Mouse (Mus musculus) lung, embryonic 16.5 days (tissue): ENCODE measurements around the gene Dlst. TPM values are rescaled to one million over a fixed set of nuclear protein-coding genes. Genes with fewer than 3 reads are reported as not detected.
A peak's percentile ranks its signal among the peaks of the same experiment; 100 is the strongest.

Source experiments
- ATAC-seq: fragments of 200-750 bp; cut with Nextera tagmentation; 2 replicates; pipeline ENCODE4 v1.8.0; 2017; ENCODE audit warnings: low read depth, mild to moderate bottlenecking, moderate library complexity
- H3K27ac ChIP-seq: fragments of 300-500 bp; sonication (generic); 2 replicates; pipeline ENCODE4 v1.5.1; 2014; ENCODE audit warnings: mild to moderate bottlenecking, control low read depth, low read length
- H3K27me3 ChIP-seq: fragments of 300-500 bp; sonication (generic); 2 replicates; pipeline ENCODE4 v1.6.1; 2014; ENCODE audit warnings: low read depth, low read length, mixed read lengths; ENCODE audit not compliant: control insufficient read depth, insufficient read depth
- H3K36me3 ChIP-seq: fragments of 300-500 bp; sonication (generic); 2 replicates; pipeline ENCODE4 v1.6.1; 2014; ENCODE audit warnings: low read length; ENCODE audit not compliant: control insufficient read depth, insufficient read depth
- H3K4me1 ChIP-seq: fragments of 300-500 bp; sonication (generic); replicated peaks from 2 replicates; pipeline ENCODE4 v1.6.1; 2014; ENCODE audit warnings: low read length, mixed read lengths; ENCODE audit not compliant: control insufficient read depth, insufficient read depth
- H3K4me2 ChIP-seq: fragments of 300-500 bp; sonication (generic); 2 replicates; pipeline ENCODE4 v1.6.1; 2014; ENCODE audit warnings: low read depth, low read length, control low read depth
- H3K4me3 ChIP-seq: fragments of 300-500 bp; sonication (generic); 2 replicates; pipeline ENCODE4 v1.5.1; 2014; ENCODE audit warnings: mild to moderate bottlenecking, low read length, control low read depth
- H3K9ac ChIP-seq: fragments of 300-500 bp; sonication (generic); 2 replicates; pipeline ENCODE4 v1.6.1; 2014; ENCODE audit warnings: low read length, control low read depth
- H3K9me3 ChIP-seq: fragments of 300-500 bp; sonication (generic); 2 replicates; pipeline ENCODE4 v1.6.1; 2016; ENCODE audit warnings: low read length; ENCODE audit not compliant: control insufficient read depth
- WGBS: fragments of 180-500 bp; shearing (Covaris S2); extraction: QIAGEN DNeasy Blood & Tissue Kit; methylation state at CpG from one replicate; pipeline ENCODE4 v1.1.7; 2014; 5-methylcytosine and 5-hydroxymethylcytosine counted together
- polyA plus RNA-seq: library from polyadenylated mRNA; unstranded; fragments of >200 nt; fragmentation: Nextera tagmentation; extraction: Ambion mirVana; gene quantifications from 2 replicates; pipeline ENCODE4 v1.2.1, GENCODE M21; 2015

The Dlst gene
- polyA plus RNA-seq, 1 experiment from 2014 or later: 110 TPM

DNA sequence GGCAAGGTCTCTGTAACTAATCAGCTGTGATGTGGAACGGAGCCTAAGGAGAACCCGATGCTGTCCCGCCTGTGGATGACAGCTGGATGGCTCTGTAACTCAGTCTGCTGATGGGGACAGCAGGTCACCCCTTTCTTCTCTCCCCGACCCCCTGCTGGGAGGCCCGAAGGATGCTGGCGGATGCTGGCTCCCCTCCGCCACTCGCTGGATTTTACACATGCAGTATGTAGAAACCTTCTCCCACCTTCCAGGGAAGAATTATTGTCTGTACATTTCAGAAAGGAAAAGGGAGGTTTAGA lies 71.7 kb downstream of the Dlst start:
- Histone ChIP-seq H3K4me1 (peaks cover 22% of the 10 kb centered on the region), H3K27ac (no peak overlapping the region), H3K27me3 (peaks cover 6% of the 10 kb centered on the region), H3K4me3 (no peak overlapping the region), H3K9me3 (no peaks in the 10 kb centered on the region), H3K36me3 (no peaks in the 10 kb centered on the region), H3K4me2 (no peak overlapping the region), H3K9ac (no peak overlapping the region)
- 19% methylated on average over 8 of the region's 8 CpGs for WGBS
- ATAC-seq: no peak; the same call in 1 of the 2 replicates

DNA sequence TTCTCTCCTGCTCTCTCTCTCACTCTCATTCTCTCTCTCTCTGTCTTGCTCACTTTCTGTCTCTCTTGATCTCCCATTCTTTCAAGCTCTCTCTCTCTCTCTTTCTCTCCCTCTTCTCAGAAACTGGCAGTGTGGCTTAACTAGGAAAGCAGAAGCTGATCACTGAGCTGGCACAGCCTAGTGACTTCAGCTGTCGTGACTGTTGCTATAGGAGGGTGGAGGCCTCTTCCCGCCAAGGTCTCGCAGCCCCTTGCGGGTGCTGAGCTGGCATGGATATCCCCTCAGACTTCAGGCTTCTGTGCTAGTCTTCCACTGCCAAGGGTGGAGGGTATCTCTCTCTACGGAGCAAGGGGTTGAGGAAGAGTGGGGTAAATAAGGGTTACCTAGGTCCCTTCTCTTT lies 72.3 kb downstream of the Dlst start:
- Histone ChIP-seq H3K4me3 (no peak overlapping the region), H3K4me1 (peaks cover 18% of the 10 kb centered on the region), H3K36me3 (no peaks in the 10 kb centered on the region), H3K27ac (no peak overlapping the region), H3K9ac (no peak overlapping the region), H3K4me2 (no peak overlapping the region), H3K9me3 (no peaks in the 10 kb centered on the region), H3K27me3 (no peaks in the 10 kb centered on the region; the same call in 1 of the 2 replicates)
- WGBS: 63% methylated on average over 5 of the region's 5 CpGs
- ATAC-seq: no peak

DNA sequence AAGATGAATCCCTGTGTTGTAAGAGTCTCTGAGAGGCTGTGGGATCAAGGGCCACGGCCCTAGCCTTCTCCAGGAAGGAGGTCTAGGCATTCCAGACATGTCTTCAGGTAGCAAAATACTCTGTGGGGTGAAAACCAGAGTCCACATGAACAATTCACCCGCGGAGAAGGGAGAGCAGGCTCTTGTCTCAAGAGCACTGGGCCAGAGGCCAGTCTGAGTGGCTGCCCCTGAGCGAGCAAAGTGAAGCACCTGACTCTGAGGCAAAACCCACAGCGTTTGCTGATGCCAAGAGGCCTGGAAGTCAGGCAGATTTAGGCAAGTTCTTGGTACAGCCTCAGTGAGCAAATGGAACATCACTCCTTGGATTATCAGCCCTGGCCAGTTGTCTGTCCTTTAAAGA lies 73.5 kb downstream of the Dlst start:
- H3K4me1 ChIP-seq: peaks cover 18% of the 10 kb centered on the region
- H3K36me3 ChIP-seq: no peaks in the 10 kb centered on the region
- peak; percentile 66 for ATAC-seq
- 44% methylated on average over 5 of the region's 5 CpGs for WGBS
- no peaks in the 10 kb centered on the region for H3K9me3 ChIP-seq
- no peak overlapping the region for H3K4me3 ChIP-seq
- H3K9ac ChIP-seq: no peak overlapping the region
- H3K4me2 ChIP-seq: no peak overlapping the region
- H3K27me3 ChIP-seq: no peaks in the 10 kb centered on the region; the same call in 1 of the 2 replicates
- H3K27ac ChIP-seq: peak overlapping the region; percentile 26; the same call in 1 of the 2 replicates

Other genes starting within 250 kb of the Dlst start
- 18.6 and 19.8 TPM in 2 replicates for gene Ltbp2, start 234.3 kb upstream of the Dlst start, polyA plus RNA-seq
- 141 and 147 TPM in 2 replicates for gene Fcf1, start 139.9 kb upstream of the Dlst start, polyA plus RNA-seq
- gene Arel1, start 139.9 kb upstream of the Dlst start, polyA plus RNA-seq: 14.2 and 14.6 TPM in 2 replicates
- 25.4 and 25.5 TPM in 2 replicates for gene Ylpm1, start 114.5 kb upstream of the Dlst start, polyA plus RNA-seq
- 6.3 and 6.4 TPM in 2 replicates for gene Prox2, start 74 bp upstream of the Dlst start, polyA plus RNA-seq
- gene Rps6kl1, start 40.4 kb downstream of the Dlst start, polyA plus RNA-seq: 0.94 and 1.6 TPM in 2 replicates
- 9.7 and 9.9 TPM in 2 replicates for gene Pgf, start 67.0 kb downstream of the Dlst start, polyA plus RNA-seq
- 83.3 and 86.6 TPM in 2 replicates for gene Eif2b2, start 108.6 kb downstream of the Dlst start, polyA plus RNA-seq
- gene Mlh3, start 159.8 kb downstream of the Dlst start, polyA plus RNA-seq: 8.5 and 9.0 TPM in 2 replicates
- gene Acyp1, start 177.6 kb downstream of the Dlst start, polyA plus RNA-seq: 67.5 and 70.2 TPM in 2 replicates
- 2.5 and 2.9 TPM in 2 replicates for gene Zc2hc1c, start 177.8 kb downstream of the Dlst start, polyA plus RNA-seq
- 20.7 and 20.9 TPM in 2 replicates for gene Nek9, start 228.5 kb downstream of the Dlst start, polyA plus RNA-seq